Mouse (Mus musculus) MEL (cell line): ENCODE measurements around the gene Tanc1.

Experiments
- CHD2 ChIP-seq: IDR thresholded peaks from 2 replicates; pipeline ENCODE4 v1.6.1; 2011; ENCODE audit warnings: low read length, improper control_type of control experiment
- CTCF ChIP-seq, 3 experiments: IDR thresholded peaks in 2 of 3; conservative IDR thresholded peaks in 1 of 3; 2 replicates each; pipeline ENCODE4 v1.5.1; 2011 to 2012; ENCODE audit warnings: low read length in 3 of 3, low read depth in 2 of 3, mild to moderate bottlenecking in 2 of 3, improper control_type of control experiment in 1 of 3, inconsistent platforms in 1 of 3, mixed read lengths in 1 of 3, moderate library complexity in 1 of 3; ENCODE audit not compliant: control insufficient read depth in 1 of 3, insufficient read depth in 1 of 3, poor library complexity in 1 of 3, severe bottlenecking in 1 of 3
- EP300 ChIP-seq, 2 experiments: IDR thresholded peaks; 2 replicates each; pipeline ENCODE4 v1.6.1; 2011; ENCODE audit warnings: improper control_type of control experiment in 2 of 2, low read length in 2 of 2, low read depth in 1 of 2, mild to moderate bottlenecking in 1 of 2
- POLR2A ChIP-seq, 2 experiments: IDR thresholded peaks; 2 replicates each; pipeline ENCODE4 v1.6.1; 2011 to 2012; ENCODE audit warnings: low read length in 2 of 2, mild to moderate bottlenecking in 2 of 2, control low read depth in 1 of 2, improper control_type of control experiment in 1 of 2, low read depth in 1 of 2, moderate library complexity in 1 of 2; ENCODE audit not compliant: control insufficient read depth in 1 of 2, insufficient read depth in 1 of 2, poor library complexity in 1 of 2
- POLR2AphosphoS5 ChIP-seq: IDR thresholded peaks from 2 replicates; pipeline ENCODE4 v1.6.1; 2012; ENCODE audit warnings: low read depth, borderline replicate concordance, mild to moderate bottlenecking, inconsistent platforms, low read length, moderate library complexity, mixed read lengths
- ZMIZ1 ChIP-seq: IDR thresholded peaks from 2 replicates; pipeline ENCODE4 v1.6.1; 2012; ENCODE audit warnings: low read depth, mild to moderate bottlenecking, inconsistent platforms, low read length, improper control_type of control experiment, moderate library complexity

DNA sequence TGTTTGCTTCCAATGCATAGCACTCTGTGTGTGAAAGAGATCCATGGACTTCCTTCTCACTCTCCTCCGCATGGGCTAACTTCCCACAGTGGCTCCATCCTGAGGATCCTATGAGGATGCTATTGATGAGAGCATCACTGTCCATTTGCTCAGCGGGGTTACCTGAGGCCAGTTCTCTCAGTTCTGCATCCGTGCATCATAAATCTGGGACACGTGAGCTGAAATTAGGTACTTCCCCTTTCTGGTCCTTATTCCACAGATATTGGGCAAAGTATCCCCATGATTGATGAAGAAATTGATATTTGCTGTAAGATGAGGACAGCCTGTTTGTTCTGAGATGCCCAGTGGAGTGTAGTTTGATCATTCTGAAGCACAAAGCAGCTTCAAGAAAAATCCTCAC, 156.1 kb downstream of the Tanc1 start:
- no peak for TF ChIP-seq POLR2A (IDR thresholded peaks at IDR 0.05; ENCODE audit: control insufficient read depth in 1 of 2, insufficient read depth in 1 of 2, low read depth in 1 of 2, low read length in 2 of 2, poor library complexity in 1 of 2)
- TF ChIP-seq CTCF (IDR thresholded peaks at IDR 0.05 in 2 of 3, conservative IDR thresholded peaks at IDR 0.05 in 1 of 3; ENCODE audit: control insufficient read depth in 1 of 3, insufficient read depth in 1 of 3, low read depth in 2 of 3, low read length in 3 of 3, poor library complexity in 1 of 3, severe bottlenecking in 1 of 3), result no peak
- TF ChIP-seq POLR2AphosphoS5, result no peak
- no peak for TF ChIP-seq ZMIZ1
- no peak for TF ChIP-seq CHD2
- no peak for TF ChIP-seq EP300 (IDR thresholded peaks at IDR 0.05; ENCODE audit: low read depth in 1 of 2, low read length in 2 of 2)
